Mouse (Mus musculus) retina, postnatal 1 day (tissue): ENCODE data around the gene 6030408B16Rik.
A peak's percentile ranks its signal among the peaks of the same experiment; 100 is the strongest.

Experiments
- DNase-seq: peaks from one replicate; pipeline ENCODE4 v3.0.0-alpha.2; 2012

Gene 6030408B16Rik

GRCm38 (mm10) chr15:101293025-101293621 is at the start of gene 6030408B16Rik:
Gene 6030408B16Rik, plus strand, starts transcription at chr15:101293212.
- no peak for DNase-seq

- DNase-seq: no peak
Measured at GRCm38 (mm10) chr15:101244012-101244411, 49.0 kb upstream of the 6030408B16Rik start.

DNA sequence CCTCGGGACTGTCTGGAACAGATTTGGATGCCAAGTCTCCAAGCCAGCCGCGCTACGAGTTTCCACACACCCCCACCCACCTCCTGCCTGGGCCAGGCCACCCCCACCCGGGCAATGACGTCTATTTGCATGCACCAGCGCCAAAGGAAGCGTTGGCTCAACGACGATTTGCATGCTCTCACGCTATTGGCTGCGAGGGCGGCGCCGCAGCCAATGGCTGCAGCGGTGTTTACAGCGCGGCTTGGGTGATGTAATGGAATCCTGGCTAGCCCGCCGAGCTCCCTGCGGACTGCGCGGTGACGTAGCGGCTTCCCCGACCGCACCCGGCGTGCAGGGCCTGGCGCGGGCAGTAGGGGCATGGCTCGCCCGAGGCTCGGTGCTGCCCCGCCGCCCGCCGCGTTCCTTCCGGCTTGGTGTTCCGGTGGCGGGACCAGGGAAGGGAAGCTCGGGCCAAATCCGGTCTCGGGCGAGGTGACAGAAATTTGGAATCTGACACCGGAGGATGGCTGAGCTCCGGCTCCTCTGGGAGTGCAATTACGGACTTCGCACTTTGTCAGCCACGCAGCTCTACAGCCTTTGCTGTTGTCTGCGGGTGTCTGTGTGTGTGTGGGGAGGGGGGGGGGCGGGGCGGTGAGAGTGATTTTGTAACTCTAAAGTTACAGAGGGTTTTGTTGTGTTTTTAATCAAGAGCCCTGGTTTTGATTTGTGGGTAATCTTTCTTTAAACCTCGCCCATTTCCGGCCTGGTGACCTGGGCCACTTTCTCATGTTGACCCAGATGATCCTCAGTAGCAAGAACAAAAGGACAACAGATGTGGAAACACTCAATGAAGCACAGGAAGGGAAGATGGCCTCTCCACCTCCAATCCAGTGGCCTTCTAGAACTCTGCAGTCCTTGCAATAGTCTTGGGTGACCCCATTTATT is 46.5 kb upstream of the 6030408B16Rik start:
- DNase-seq: peak; percentile 99

DNA sequence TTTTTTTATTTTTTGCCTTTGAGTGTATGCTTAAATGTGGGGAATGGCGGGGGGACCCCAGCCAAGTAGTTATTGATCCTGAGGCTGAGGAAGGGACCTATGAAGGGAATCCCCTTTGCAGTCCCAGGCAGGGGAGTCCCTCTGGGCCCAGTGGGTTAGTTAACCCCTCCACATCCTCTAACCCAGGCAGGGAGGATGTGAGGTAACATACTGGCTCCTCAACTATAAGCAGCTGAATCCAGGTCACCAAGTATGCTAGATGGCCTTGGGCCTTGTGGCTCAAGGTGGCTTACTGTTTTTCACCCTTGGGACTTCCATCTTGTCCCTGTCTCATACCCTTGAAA is 45.9 kb upstream of the 6030408B16Rik start:
- DNase-seq: no peak

GRCm38 (mm10) chr15:101248029-101248710 is 44.8 kb upstream of the 6030408B16Rik start:
- DNase-seq: no peak

DNA sequence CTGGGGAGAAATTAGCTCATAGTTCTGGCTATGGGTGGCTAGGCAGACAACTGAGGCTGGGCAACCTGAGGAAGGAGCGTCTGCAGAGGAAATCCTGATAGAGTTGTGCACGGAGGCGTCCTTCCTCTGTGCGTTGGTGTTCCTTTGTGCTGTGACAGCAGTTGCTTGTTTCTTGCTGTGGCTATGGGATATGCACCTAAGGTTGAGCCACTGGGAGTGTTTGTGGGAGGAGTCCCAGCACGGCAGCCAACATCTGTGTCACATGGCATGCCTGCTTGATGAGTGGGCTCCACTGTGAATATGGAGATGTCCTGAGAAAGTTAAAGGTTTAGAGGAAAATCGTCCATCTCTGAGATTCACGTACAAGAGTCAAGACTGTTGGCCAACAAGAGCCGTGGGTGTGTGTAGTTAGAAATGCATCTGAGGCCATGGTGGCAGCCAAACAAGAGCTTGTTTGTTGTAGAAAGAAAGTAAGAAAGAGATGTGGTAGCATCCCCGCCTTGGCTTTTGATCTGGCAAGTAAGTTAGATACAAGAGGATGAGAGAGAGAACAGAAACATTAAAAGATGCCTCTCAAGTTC is 42.7 kb upstream of the 6030408B16Rik start:
- no peak for DNase-seq

DNA sequence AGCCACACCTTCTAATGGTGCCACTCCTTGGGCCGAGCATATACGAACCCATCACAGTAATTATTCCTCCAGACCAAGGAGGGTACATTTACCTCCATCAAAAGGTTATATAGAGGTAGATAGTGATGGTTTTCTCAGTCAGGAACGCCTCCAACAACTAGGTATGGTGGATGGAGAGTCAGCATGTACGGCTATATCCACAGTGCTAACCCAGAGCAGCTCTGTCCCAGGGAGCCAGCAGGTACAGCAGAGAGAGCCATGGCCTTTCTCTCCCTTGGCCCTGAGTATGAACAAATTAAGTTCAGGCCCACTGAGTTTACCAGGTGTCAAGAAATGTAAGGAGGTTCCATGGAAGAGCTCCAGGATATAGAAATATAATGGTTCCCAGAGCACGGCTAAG is 41.1 kb upstream of the 6030408B16Rik start:
- no peak for DNase-seq

GRCm38 (mm10) chr15:101252614-101253013 is 40.4 kb upstream of the 6030408B16Rik start:
- DNase-seq: no peak

DNA sequence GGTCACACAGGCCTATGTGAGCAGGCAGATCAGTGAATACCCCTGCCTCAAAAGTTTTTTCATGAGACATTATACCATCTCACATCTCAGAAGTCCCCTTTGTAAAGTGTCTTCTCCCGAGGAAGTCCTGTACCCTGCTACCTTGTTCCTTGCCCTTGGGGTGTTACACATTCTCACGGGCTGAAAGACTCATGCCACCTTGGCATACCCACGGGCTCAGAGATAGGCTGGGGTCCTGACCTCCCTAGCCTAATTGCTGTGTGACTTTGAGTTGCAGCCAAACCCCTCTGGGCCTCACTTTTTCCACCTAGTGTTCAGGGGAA is 39.5 kb upstream of the 6030408B16Rik start:
- no peak for DNase-seq

DNA sequence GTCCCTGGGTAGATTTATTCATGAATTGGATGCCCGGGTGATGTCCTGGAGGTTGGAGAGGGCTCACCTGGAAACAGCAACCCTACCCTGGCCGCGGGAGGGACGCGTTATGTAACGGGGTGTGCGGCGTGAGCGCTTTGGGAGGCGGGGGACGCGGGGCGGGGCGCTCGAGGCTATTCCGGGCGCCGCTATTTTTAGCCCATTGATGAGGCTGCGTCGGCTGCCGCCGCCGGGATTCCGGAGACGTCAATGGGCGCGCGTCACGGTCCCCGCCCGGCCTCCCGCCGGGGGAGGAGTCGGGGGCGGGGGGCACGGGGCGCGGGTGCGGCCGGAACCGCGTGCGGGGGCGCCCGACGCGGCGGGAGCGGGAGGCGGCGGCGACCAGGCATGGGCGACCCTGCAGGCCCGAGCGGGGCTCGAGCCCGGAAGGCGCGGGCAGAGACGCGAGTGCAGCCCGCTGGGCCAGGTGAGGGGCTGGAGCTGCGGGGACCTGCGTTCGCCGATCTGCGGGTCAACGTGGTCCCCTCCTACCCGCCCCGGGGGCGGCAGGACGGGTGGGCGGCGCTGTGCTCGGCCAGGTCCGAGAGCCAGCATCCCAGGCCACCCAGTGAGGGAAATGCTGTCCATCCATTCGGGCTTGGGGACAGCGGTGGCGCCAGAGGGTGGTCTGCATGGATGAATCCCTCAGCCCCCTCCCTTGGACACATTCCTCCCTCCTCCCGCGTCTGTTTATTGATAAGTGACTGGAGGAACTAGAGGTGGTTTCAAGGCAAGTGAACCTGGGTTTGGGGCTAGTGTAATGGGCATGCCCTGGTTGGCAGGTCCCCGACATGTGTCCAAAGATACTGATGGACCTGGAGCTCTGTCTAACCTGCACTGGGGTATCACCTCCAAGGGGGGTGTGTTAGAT is 38.9 kb upstream of the 6030408B16Rik start, which contains the start of gene Nr4a1:
Nr4a1 (plus strand) TSS at position 384 of the 910 bp plus-strand sequence.
- DNase-seq: peak; percentile 84

- DNase-seq: no peak
Measured at GRCm38 (mm10) chr15:101255842-101256462, 37.1 kb upstream of the 6030408B16Rik start.

- DNase-seq: no peak
Measured at GRCm38 (mm10) chr15:101256463-101257206, 36.4 kb upstream of the 6030408B16Rik start.

- DNase-seq: peak; percentile 65
Measured at GRCm38 (mm10) chr15:101258420-101258819, 34.6 kb upstream of the 6030408B16Rik start.

DNA sequence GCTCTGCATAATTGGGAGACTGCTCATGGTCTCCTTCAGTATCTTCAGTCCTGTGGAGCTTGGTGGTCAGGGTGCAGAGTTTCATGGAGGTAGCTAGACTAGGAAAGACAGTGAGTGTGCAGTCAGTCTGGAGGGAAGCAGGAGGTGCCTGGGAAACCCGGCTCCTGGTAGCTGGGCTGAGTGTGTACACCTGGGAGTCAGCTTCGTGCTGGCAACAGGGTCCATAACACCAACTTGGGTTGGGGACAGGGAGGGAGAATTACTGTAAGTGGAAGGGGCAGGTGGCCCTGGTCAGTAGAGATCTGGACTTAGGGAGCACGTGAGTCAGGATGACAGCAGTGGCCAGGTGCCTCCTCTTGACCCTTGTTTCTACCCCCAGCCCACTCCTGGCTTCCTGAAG is 33.1 kb upstream of the 6030408B16Rik start:
- DNase-seq: no peak

GRCm38 (mm10) chr15:101260387-101260786 is 32.6 kb upstream of the 6030408B16Rik start:
- no peak for DNase-seq

DNA sequence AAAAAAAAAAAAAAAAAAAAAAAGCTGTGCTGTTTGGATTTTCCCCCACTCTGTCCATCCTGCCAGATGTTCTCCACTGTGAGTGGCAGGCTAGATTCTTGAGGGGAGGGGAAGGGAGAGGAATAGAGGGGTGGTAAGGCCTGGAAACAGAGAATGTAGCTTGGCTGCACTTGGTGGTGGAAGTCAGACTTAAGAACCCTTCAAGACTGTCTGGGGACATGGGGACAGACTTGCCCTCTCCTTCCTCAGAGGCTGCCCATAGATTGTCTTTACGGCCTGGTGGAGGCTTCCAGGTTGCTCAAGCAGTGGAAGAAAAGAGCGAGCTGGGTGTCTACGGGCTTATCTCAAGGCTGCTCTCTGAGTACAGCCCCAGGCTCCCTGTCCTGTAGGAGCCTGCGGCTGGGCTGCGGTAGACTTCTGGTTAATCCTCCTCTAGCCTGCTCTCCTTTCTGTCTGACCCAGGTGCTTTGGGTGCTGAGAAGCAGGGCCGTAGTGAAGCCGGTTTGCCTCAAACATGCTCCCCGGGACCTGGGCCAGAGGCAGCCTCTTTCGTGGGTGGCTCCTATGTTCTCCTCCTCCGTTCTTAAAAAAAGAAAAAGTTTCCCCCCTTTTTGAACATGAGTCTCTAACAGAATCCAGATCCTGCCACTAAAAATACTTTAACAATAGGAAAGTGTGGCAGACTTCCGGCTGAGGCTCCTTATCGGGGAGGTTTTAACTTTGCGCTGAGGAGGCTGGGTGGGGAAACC is 32.0 kb upstream of the 6030408B16Rik start:
- no peak for DNase-seq

DNA sequence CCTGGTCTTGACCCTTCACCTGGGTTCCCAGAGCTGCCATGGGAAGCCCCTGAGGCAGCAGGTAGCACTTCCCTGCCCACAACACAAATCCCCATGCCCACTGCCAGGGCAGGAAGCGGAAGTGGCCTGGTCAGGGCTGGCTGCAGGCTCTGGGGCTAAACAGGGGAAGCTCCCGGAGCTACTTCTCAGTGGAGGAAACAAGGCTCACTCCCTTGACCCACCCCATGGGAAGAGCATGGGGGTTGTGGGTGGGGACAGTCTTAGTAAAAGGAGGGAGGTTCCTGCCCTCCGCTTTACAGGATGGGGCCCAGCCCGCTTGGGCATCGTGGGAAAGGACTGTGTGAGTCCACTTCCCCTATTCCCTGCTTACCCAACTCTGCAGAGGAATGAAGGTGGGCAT is 30.5 kb upstream of the 6030408B16Rik start:
- DNase-seq: no peak

DNA sequence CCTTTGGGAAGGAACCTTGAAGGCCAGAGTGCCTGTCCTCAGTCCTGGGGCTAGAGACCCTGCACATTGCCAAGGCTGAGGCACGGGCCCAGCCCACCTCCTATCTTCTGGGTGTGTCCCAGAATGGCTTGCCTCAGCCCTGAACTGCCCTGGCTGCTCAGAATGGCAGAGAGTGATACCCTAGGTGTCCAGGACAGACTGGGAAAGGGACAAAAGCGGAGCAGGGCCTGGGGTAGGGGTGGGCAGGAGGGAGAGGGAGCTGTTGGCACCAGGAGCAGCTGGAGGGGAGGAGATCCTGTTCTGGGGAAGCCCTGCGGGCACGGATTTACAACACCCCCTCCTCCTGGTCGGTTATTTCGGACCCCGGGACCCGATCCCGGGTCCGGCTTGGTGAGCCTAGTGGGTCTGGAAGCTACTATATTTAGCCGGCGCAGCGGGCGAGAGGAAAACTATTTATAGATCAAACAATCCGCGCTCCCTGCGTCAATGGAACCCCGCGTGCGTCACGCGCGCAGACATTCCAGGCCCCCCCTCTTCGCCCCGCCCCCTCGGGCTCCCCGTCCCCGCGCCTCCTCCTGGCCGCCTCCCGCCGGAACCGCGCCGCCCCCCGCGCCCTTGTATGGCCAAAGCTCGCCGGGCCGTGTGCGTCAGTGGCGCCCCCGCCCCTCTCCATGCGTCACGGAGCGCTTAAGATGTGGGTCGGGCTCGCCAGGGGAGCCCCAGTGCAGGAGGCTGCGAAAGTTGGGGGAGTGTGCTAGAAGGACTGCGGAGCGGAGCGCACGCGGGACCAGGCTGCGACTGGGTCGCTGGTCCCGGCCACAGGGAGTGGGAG is 26.7 kb upstream of the 6030408B16Rik start:
- DNase-seq: peak; percentile 91
